Mouse (Mus musculus) embryonic facial prominence, embryonic 13.5 days (tissue): ENCODE results near the gene Cc2d2b. TPM values are rescaled to one million over a fixed set of nuclear protein-coding genes. Genes with fewer than 3 reads are reported as not detected.

ENCODE experiments used
- ATAC-seq: fragments of 200-750 bp; cut with Nextera tagmentation; 2 replicates; pipeline ENCODE4 v1.8.0; 2017; ENCODE audit warnings: low read depth; ENCODE audit not compliant: insufficient number of reproducible peaks, insufficient read depth, low FRiP score, low TSS enrichment
- H3K27ac ChIP-seq: fragments of 300-500 bp; sonication (generic); 2 replicates; pipeline ENCODE4 v1.5.1; 2015; ENCODE audit warnings: moderate library complexity, mild to moderate bottlenecking, inconsistent platforms
- H3K27me3 ChIP-seq: fragments of 300-500 bp; sonication (generic); 2 replicates; pipeline ENCODE4 v1.6.1; 2015; ENCODE audit warnings: mild to moderate bottlenecking, inconsistent platforms
- H3K36me3 ChIP-seq: fragments of 300-500 bp; sonication (generic); 2 replicates; pipeline ENCODE4 v1.6.1; 2015; ENCODE audit warnings: mild to moderate bottlenecking, inconsistent platforms
- H3K4me1 ChIP-seq: fragments of 300-500 bp; sonication (generic); 2 replicates; pipeline ENCODE4 v1.6.1; 2015; ENCODE audit warnings: inconsistent platforms
- H3K4me2 ChIP-seq: fragments of 300-500 bp; sonication (generic); 2 replicates; pipeline ENCODE4 v1.6.1; 2015; ENCODE audit warnings: moderate library complexity, mild to moderate bottlenecking, inconsistent platforms
- H3K4me3 ChIP-seq: fragments of 300-500 bp; sonication (generic); 2 replicates; pipeline ENCODE4 v1.5.1; 2015; ENCODE audit warnings: mild to moderate bottlenecking, inconsistent platforms
- H3K9ac ChIP-seq: fragments of 300-500 bp; sonication (generic); 2 replicates; pipeline ENCODE4 v1.6.1; 2015; ENCODE audit warnings: mild to moderate bottlenecking, inconsistent platforms
- H3K9me3 ChIP-seq: fragments of 300-500 bp; sonication (generic); 2 replicates; pipeline ENCODE4 v1.6.1; 2016; ENCODE audit warnings: inconsistent platforms
- WGBS: fragments of 180-500 bp; shearing (Covaris S2); methylation state at CpG from one replicate; pipeline ENCODE4 v1.1.7; 2015; ENCODE audit warnings: mixed read lengths; 5-methylcytosine and 5-hydroxymethylcytosine counted together
- polyA plus RNA-seq: library from polyadenylated mRNA; unstranded; fragments of >200 nt; fragmentation: Nextera tagmentation; extraction: Ambion mirVana; gene quantifications from 2 replicates; pipeline ENCODE4 v1.2.1, GENCODE M21; 2015

The Cc2d2b gene
- polyA plus RNA-seq, 1 experiment from 2014 or later, result 0.08 TPM

- no peak for ATAC-seq
Measured at GRCm38 (mm10) chr19:40840303-40840702, 91.8 kb downstream of the Cc2d2b start.

GRCm38 (mm10) chr19:40841083-40841482 is 92.5 kb downstream of the Cc2d2b start:
- Histone ChIP-seq H3K9me3 (no peaks in the 10 kb centered on the region), H3K4me1 (no peaks in the 10 kb centered on the region), H3K27me3 (no peaks in the 10 kb centered on the region), H3K27ac (no peak overlapping the region), H3K4me3 (no peak overlapping the region), H3K36me3 (peaks cover 75% of the 10 kb centered on the region), H3K9ac (no peak overlapping the region), H3K4me2 (no peak overlapping the region)
- 92% methylated on average over 6 of the region's 6 CpGs for WGBS
- no peak for ATAC-seq

More at GRCm38 (mm10) chr19:40840303-40840702, 91.8 kb downstream of the Cc2d2b start:
- H3K4me2 ChIP-seq, result no peak overlapping the region
- no peaks in the 10 kb centered on the region for H3K9me3 ChIP-seq
- no peak overlapping the region for H3K4me3 ChIP-seq
- H3K36me3 ChIP-seq, result peaks cover 67% of the 10 kb centered on the region
- no peaks in the 10 kb centered on the region; the same call in 1 of the 2 replicates for H3K4me1 ChIP-seq
- H3K27me3 ChIP-seq, result no peaks in the 10 kb centered on the region
- H3K27ac ChIP-seq, result no peak overlapping the region
- no peak overlapping the region for H3K9ac ChIP-seq
- WGBS, result 85% methylated on average over 6 of the region's 6 CpGs

- Histone ChIP-seq H3K4me2 (no peak overlapping the region), H3K27ac (no peak overlapping the region), H3K27me3 (no peaks in the 10 kb centered on the region), H3K36me3 (peaks cover 77% of the 10 kb centered on the region), H3K9me3 (no peaks in the 10 kb centered on the region), H3K9ac (no peak overlapping the region), H3K4me3 (no peak overlapping the region), H3K4me1 (no peaks in the 10 kb centered on the region)
- WGBS, result 89% methylated on average over 13 of the region's 13 CpGs
- ATAC-seq, result no peak
Measured at GRCm38 (mm10) chr19:40841593-40841992, 93.0 kb downstream of the Cc2d2b start.

- Histone ChIP-seq H3K9ac (no peak overlapping the region), H3K4me3 (no peak overlapping the region), H3K27me3 (no peaks in the 10 kb centered on the region), H3K4me1 (no peaks in the 10 kb centered on the region), H3K9me3 (no peaks in the 10 kb centered on the region), H3K27ac (no peak overlapping the region), H3K4me2 (no peak overlapping the region), H3K36me3 (peaks cover 76% of the 10 kb centered on the region)
- 91% methylated on average over 13 of the region's 13 CpGs for WGBS
- no peak for ATAC-seq
Measured at GRCm38 (mm10) chr19:40844731-40845130, 96.2 kb downstream of the Cc2d2b start.

GRCm38 (mm10) chr19:40849391-40849790 is 100.8 kb downstream of the Cc2d2b start:
- Histone ChIP-seq H3K36me3 (peaks cover 63% of the 10 kb centered on the region), H3K4me2 (no peak overlapping the region), H3K27me3 (no peaks in the 10 kb centered on the region), H3K9me3 (no peaks in the 10 kb centered on the region), H3K4me1 (no peaks in the 10 kb centered on the region), H3K9ac (no peak overlapping the region), H3K27ac (no peak overlapping the region), H3K4me3 (no peak overlapping the region)
- no peak for ATAC-seq
- 89% methylated on average over 12 of the region's 12 CpGs for WGBS

- H3K27ac ChIP-seq, result no peak overlapping the region
- H3K4me3 ChIP-seq, result no peak overlapping the region
- no peaks in the 10 kb centered on the region for H3K9me3 ChIP-seq
- no peaks in the 10 kb centered on the region for H3K36me3 ChIP-seq
- H3K4me1 ChIP-seq, result no peaks in the 10 kb centered on the region
- no peak overlapping the region for H3K9ac ChIP-seq
- H3K27me3 ChIP-seq, result peaks cover 12% of the 10 kb centered on the region
- 64% methylated on average over 4 of the region's 4 CpGs for WGBS
- no peak for ATAC-seq
- H3K4me2 ChIP-seq, result no peak overlapping the region
Measured at GRCm38 (mm10) chr19:40859555-40859954, 111.0 kb downstream of the Cc2d2b start.

- H3K4me2 ChIP-seq, result peak overlapping the region; percentile 34
- H3K9ac ChIP-seq, result no peak overlapping the region
- no peaks in the 10 kb centered on the region; the same call in 1 of the 2 replicates for H3K4me1 ChIP-seq
- no peaks in the 10 kb centered on the region for H3K36me3 ChIP-seq
- H3K9me3 ChIP-seq, result no peaks in the 10 kb centered on the region
- no peak overlapping the region for H3K4me3 ChIP-seq
- peaks cover 25% of the 10 kb centered on the region for H3K27me3 ChIP-seq
- H3K27ac ChIP-seq, result no peak overlapping the region
- ATAC-seq, result no peak
- WGBS, result 27% methylated on average over 5 of the region's 5 CpGs
Measured at GRCm38 (mm10) chr19:40868284-40868683, 119.7 kb downstream of the Cc2d2b start.

GRCm38 (mm10) chr19:40869425-40870105 is 121.0 kb downstream of the Cc2d2b start:
- Histone ChIP-seq H3K27ac (no peak overlapping the region), H3K4me3 (no peak overlapping the region), H3K9ac (no peak overlapping the region), H3K9me3 (no peaks in the 10 kb centered on the region), H3K4me1 (peaks cover 3% of the 10 kb centered on the region; the same call in 1 of the 2 replicates), H3K27me3 (peaks cover 27% of the 10 kb centered on the region), H3K4me2 (no peak overlapping the region), H3K36me3 (no peaks in the 10 kb centered on the region)
- 86% methylated on average over 3 of the region's 3 CpGs for WGBS
- ATAC-seq, result no peak

GRCm38 (mm10) chr19:40872955-40873665 is 124.6 kb downstream of the Cc2d2b start:
- peak overlapping the region; percentile 83 for H3K27ac ChIP-seq
- peaks cover 3% of the 10 kb centered on the region; the same call in 1 of the 2 replicates for H3K4me1 ChIP-seq
- peak overlapping the region; percentile 57 for H3K4me3 ChIP-seq
- WGBS, result 1% methylated on average over 51 of the region's 51 CpGs
- H3K4me2 ChIP-seq, result peak overlapping the region; percentile 72
- H3K9me3 ChIP-seq, result no peaks in the 10 kb centered on the region
- H3K36me3 ChIP-seq, result no peaks in the 10 kb centered on the region
- peak overlapping the region; percentile 70 for H3K9ac ChIP-seq
- peak; percentile 85 for ATAC-seq
- H3K27me3 ChIP-seq, result peaks cover 44% of the 10 kb centered on the region

Other genes starting within 250 kb of the Cc2d2b start
- 37.7 and 47.6 TPM in 2 replicates for gene Sorbs1, start 235.0 kb upstream of the Cc2d2b start, polyA plus RNA-seq
- gene Aldh18a1, start 160.3 kb upstream of the Cc2d2b start, polyA plus RNA-seq, result 73.4 and 75.1 TPM in 2 replicates
- 14.8 and 17.0 TPM in 2 replicates for gene Tctn3, start 136.5 kb upstream of the Cc2d2b start, polyA plus RNA-seq
- 7.5 and 12.5 TPM in 2 replicates for gene Entpd1, start 136.4 kb upstream of the Cc2d2b start, polyA plus RNA-seq
- gene Ccnj, start 82.5 kb downstream of the Cc2d2b start, polyA plus RNA-seq, result 14.4 and 18.4 TPM in 2 replicates
- 10.4 and 12.0 TPM in 2 replicates for gene Zfp518a, start 146.0 kb downstream of the Cc2d2b start, polyA plus RNA-seq
- gene Blnk, start 245.8 kb downstream of the Cc2d2b start, polyA plus RNA-seq, result 2.2 and 2.9 TPM in 2 replicates